Mouse (Mus musculus) liver, embryonic 12.5 days (tissue): ENCODE results near the gene Slc6a9. TPM values are rescaled to one million over a fixed set of nuclear protein-coding genes. Genes with fewer than 3 reads are reported as not detected.

ENCODE experiments used
- ATAC-seq: fragments of 200-750 bp; cut with Nextera tagmentation; 2 replicates; pipeline ENCODE4 v1.8.0; 2017; ENCODE audit warnings: moderate number of reproducible peaks, mild to moderate bottlenecking, moderate library complexity
- H3K27ac ChIP-seq: fragments of 300-500 bp; sonication (generic); 2 replicates; pipeline ENCODE4 v1.5.1; 2016; ENCODE audit warnings: mild to moderate bottlenecking
- H3K27me3 ChIP-seq: fragments of 300-500 bp; sonication (generic); replicated peaks from 2 replicates; pipeline ENCODE4 v1.6.1; 2016; ENCODE audit warnings: mild to moderate bottlenecking, moderate library complexity
- H3K36me3 ChIP-seq: fragments of 300-500 bp; sonication (generic); 2 replicates; pipeline ENCODE4 v1.6.1; 2016; ENCODE audit warnings: mild to moderate bottlenecking, moderate library complexity
- H3K4me1 ChIP-seq: fragments of 300-500 bp; sonication (generic); 2 replicates; pipeline ENCODE4 v1.6.1; 2016
- H3K4me2 ChIP-seq: fragments of 300-500 bp; sonication (generic); 2 replicates; pipeline ENCODE4 v1.6.1; 2016; ENCODE audit warnings: mild to moderate bottlenecking, moderate library complexity
- H3K4me3 ChIP-seq: fragments of 300-500 bp; sonication (generic); 2 replicates; pipeline ENCODE4 v1.5.1; 2016; ENCODE audit warnings: mild to moderate bottlenecking, moderate library complexity
- H3K9ac ChIP-seq: fragments of 300-500 bp; sonication (generic); 2 replicates; pipeline ENCODE4 v1.6.1; 2016; ENCODE audit warnings: mild to moderate bottlenecking, moderate library complexity
- H3K9me3 ChIP-seq: fragments of 300-500 bp; sonication (generic); replicated peaks from 2 replicates; pipeline ENCODE4 v1.6.1; 2016; ENCODE audit warnings: mild to moderate bottlenecking, moderate library complexity
- WGBS: fragments of 180-500 bp; shearing (Covaris S2); methylation state at CpG from one replicate; pipeline ENCODE4 v1.1.7; 2016; ENCODE audit not compliant: insufficient replicate concordance; 5-methylcytosine and 5-hydroxymethylcytosine counted together
- polyA plus RNA-seq: library from polyadenylated mRNA; unstranded; fragments of >200 nt; fragmentation: Nextera tagmentation; extraction: Ambion mirVana; gene quantifications from 2 replicates; pipeline ENCODE4 v1.2.1, GENCODE M21; 2016

Slc6a9 gene
- polyA plus RNA-seq, 1 experiment from 2014 or later: 52.8 TPM

DNA sequence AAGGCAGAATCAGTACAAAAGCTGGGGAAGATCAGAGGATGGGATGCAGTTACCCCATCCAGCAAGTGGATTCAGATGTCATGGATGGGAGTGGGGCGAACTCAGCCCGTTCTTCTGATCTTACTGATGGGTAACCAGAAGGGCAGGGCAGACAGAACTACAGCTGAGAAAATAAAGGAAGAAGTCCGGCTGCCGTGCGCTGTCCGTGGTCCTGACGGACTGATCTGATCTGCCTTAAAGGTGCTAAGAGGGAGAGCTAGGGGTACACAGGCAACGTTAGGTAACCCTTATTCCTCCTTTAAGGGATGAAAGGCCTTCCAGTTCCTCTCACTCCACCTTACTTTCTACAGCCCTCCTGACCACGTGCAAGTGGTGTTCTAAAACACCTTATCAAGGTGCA is 59.1 kb downstream of the Slc6a9 start:
- no peak for ATAC-seq
- no peak overlapping the region for H3K9ac ChIP-seq
- H3K4me1 ChIP-seq: peaks cover 24% of the 10 kb centered on the region
- H3K36me3 ChIP-seq: peaks cover 70% of the 10 kb centered on the region
- no peak overlapping the region for H3K4me3 ChIP-seq
- H3K4me2 ChIP-seq: no peak overlapping the region
- no peak overlapping the region for H3K27ac ChIP-seq
- 35% methylated on average over 9 of the region's 9 CpGs for WGBS
- no peaks in the 10 kb centered on the region for H3K9me3 ChIP-seq
- no peaks in the 10 kb centered on the region for H3K27me3 ChIP-seq

DNA sequence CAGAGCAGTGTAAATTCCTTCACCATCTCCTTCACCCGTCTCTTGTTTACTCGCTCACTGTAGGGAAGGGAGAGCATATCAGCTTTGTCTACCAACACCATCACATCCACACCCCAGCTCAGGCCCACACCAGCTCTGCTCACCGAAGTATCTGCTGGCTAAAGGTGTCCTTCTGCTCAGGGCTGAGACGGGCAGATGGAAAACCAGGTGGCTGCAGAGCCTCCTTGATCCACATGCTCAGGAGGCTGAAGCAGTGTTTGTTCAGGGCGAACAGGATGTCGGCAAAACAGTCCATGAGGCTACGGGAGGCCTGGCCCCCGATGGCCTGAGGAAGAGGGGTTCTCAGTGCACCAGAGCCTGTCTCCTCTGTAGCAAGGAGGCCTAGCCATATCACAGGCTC is 60.3 kb downstream of the Slc6a9 start:
- Histone ChIP-seq H3K36me3 (peaks cover 72% of the 10 kb centered on the region), H3K9ac (no peak overlapping the region), H3K4me2 (no peak overlapping the region), H3K4me1 (peaks cover 24% of the 10 kb centered on the region), H3K9me3 (no peaks in the 10 kb centered on the region), H3K4me3 (no peak overlapping the region), H3K27ac (no peak overlapping the region), H3K27me3 (no peaks in the 10 kb centered on the region)
- WGBS: 81% methylated on average over 8 of the region's 8 CpGs
- no peak for ATAC-seq

DNA sequence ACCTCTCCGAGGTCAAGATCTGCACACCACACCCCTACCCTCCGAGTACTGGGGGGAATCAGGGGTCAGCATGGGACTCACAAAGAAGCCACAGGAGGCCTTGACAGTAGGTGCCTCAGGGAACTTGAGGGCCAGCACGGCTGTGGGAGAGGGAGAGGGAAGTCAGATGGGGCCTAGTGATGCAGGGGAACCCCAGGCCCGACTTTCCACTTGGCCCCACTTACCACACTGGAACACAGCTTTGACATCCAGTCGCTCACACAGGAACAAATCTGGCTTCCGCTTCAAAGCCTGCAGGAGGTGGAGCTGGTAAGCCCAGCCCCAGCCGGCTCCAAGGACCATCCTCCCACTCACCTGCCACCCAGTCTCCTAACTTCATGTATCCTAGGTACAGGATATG is 61.0 kb downstream of the Slc6a9 start:
- peaks cover 72% of the 10 kb centered on the region for H3K36me3 ChIP-seq
- H3K27ac ChIP-seq: no peak overlapping the region; the same call in 1 of the 2 replicates
- WGBS: 77% methylated on average over 7 of the region's 7 CpGs
- H3K4me2 ChIP-seq: no peak overlapping the region
- H3K9ac ChIP-seq: no peak overlapping the region
- no peaks in the 10 kb centered on the region for H3K27me3 ChIP-seq
- H3K4me1 ChIP-seq: peaks cover 18% of the 10 kb centered on the region
- no peak overlapping the region for H3K4me3 ChIP-seq
- no peak for ATAC-seq
- H3K9me3 ChIP-seq: no peaks in the 10 kb centered on the region

DNA sequence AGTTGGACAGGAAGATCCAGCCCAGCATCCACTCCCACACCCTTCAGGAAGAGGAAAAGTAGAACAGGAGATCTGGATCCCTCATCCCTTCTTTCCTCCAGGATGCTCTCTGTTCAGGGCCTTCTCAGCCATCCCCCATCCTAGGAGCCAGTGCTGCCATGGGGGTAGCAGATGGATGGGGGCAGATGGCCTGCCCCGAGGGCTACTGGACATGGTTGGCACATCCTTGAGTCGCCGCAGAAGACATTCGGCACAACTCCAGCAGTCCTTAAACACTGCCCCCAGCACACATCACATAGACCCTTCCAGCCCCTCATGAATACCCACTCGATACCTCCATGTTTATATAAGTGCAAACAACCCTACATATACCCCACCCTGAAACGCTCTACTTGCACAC is 61.7 kb downstream of the Slc6a9 start:
- Histone ChIP-seq H3K9me3 (no peaks in the 10 kb centered on the region), H3K4me3 (no peak overlapping the region), H3K4me1 (peaks cover 11% of the 10 kb centered on the region), H3K36me3 (peaks cover 73% of the 10 kb centered on the region), H3K4me2 (no peak overlapping the region), H3K27me3 (no peaks in the 10 kb centered on the region), H3K27ac (no peak overlapping the region), H3K9ac (no peak overlapping the region)
- ATAC-seq: no peak
- 91% methylated on average over 6 of the region's 6 CpGs for WGBS

DNA sequence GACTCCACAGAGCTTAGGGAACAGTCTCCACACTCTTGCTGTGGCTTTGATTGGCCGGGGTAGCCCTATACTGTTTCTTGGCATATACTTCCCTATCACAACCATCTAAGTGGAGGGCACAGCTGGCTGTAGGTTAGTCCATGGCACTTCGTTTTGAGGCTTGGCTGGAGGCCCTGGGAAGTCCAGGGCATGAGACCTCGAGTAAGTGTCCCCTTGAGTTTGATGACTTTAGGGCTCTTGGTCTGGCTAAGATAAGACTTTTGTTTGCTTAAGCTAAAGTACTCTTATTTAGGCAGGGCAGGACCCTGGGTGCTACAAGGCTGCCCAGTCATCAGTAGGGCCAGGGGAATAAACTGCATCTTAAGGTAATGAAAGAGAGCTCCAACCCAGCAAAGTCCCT is 63.8 kb downstream of the Slc6a9 start:
- Histone ChIP-seq H3K9ac (no peak overlapping the region), H3K4me1 (no peaks in the 10 kb centered on the region), H3K9me3 (no peaks in the 10 kb centered on the region), H3K4me3 (no peak overlapping the region), H3K36me3 (peaks cover 94% of the 10 kb centered on the region), H3K27ac (no peak overlapping the region), H3K27me3 (no peaks in the 10 kb centered on the region), H3K4me2 (no peak overlapping the region)
- WGBS: 68% methylated on average over 3 of the region's 3 CpGs
- no peak for ATAC-seq

DNA sequence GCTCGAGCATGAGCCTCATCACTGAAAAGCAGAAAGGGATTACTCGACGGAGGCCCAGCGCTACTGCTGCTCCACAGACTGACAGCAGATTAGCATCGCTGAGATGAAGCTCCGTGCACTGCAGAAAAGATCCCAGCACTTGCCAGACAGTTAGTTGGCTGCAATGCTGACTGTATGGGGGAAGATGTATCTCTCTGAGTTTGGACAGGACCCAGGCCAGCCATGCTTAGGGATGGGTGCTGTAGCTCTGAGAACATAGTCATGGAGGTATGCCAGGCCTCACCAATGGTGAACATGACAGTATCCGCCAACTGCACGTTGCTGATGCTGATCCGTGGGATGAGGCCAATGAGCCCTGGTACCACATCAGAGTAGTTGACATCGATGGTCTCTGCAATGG is 69.8 kb downstream of the Slc6a9 start:
- H3K4me1 ChIP-seq: peaks cover 4% of the 10 kb centered on the region
- H3K4me2 ChIP-seq: no peak overlapping the region
- H3K9ac ChIP-seq: no peak overlapping the region
- no peak overlapping the region for H3K4me3 ChIP-seq
- ATAC-seq: no peak
- peaks cover 96% of the 10 kb centered on the region for H3K36me3 ChIP-seq
- no peaks in the 10 kb centered on the region for H3K9me3 ChIP-seq
- no peak overlapping the region for H3K27ac ChIP-seq
- WGBS: 91% methylated on average over 10 of the region's 10 CpGs
- H3K27me3 ChIP-seq: no peaks in the 10 kb centered on the region

DNA sequence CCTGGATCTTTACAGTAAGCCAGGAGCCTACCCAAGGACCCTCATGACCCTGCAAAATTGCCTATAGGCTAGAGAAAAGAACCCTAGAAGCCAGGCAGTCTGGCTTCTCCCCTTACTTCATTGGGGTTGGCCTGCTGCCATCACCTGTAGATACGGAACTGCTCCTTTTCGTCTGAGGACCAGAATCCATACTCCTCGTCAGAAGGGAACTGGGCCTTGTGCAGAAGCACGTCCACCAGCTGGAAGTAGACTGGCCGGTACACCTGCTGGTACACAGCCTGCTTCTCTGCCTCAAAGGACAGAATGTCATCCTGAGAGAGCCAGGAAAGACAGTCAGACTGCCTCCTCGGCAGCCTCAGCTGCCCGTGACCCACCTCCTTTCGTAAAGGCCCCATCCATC is 70.5 kb downstream of the Slc6a9 start:
- no peak for ATAC-seq
- Histone ChIP-seq H3K4me2 (no peak overlapping the region), H3K27me3 (no peaks in the 10 kb centered on the region), H3K27ac (no peak overlapping the region), H3K4me1 (peaks cover 9% of the 10 kb centered on the region), H3K4me3 (no peak overlapping the region), H3K36me3 (peaks cover 96% of the 10 kb centered on the region), H3K9me3 (no peaks in the 10 kb centered on the region), H3K9ac (no peak overlapping the region)
- WGBS: 86% methylated on average over 8 of the region's 8 CpGs

DNA sequence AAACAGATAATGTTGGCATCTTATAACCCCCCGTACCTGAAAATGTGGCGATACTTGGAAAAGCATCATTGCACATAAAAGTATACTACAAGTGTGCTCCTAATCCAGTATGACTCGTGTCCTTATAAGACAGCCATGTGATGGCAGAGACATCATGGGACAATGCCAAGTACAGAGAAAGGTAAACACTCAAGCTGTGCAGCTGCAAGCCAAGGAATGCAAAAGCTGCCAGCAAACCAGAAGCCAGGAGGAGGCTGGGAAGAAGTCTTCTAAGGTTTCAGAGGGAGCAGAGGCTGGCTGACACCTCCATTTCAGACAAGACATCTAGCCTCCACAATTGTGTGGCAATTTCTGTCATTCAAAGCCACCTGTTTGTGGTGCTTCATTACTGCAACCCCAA is 71.9 kb downstream of the Slc6a9 start:
- no peak for ATAC-seq
- Histone ChIP-seq H3K4me1 (peaks cover 18% of the 10 kb centered on the region), H3K4me3 (no peak overlapping the region), H3K27me3 (no peaks in the 10 kb centered on the region), H3K27ac (no peak overlapping the region), H3K9me3 (no peaks in the 10 kb centered on the region), H3K4me2 (no peak overlapping the region), H3K9ac (no peak overlapping the region), H3K36me3 (peaks cover 96% of the 10 kb centered on the region)
- 85% methylated on average over 3 of the region's 3 CpGs for WGBS

DNA sequence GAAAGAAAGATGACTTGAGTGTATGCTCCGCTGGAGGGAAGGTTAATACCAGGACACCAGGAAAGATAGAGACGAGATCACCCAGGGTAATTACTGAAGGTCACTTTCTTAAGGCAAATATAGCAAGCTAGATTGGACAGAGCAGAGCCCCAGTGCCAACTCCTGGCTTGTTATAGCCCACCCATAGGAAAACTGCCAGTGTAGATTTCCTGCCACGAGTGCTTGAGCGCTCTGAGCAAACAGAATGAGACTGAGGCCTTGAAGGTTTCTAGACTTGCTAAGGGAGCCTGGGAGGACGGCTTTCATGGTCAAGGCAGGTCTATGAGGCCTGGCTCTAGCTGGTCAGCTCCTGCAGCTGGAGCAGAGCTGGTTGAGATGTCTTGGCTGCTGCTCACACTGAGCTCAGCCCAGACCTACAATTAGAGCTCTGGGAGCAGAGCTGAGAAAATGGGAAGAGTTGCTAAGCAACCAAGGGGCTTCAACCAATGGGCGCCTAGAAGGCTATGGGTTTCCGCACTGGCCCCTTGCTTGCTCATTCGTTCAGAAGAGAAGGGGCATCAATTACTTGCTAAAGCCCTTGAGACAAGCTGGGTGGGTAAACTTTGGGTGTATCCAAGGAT is 74.6 kb downstream of the Slc6a9 start:
- Histone ChIP-seq H3K27ac (no peak overlapping the region), H3K4me2 (no peak overlapping the region), H3K27me3 (no peaks in the 10 kb centered on the region), H3K4me3 (no peak overlapping the region), H3K4me1 (peaks cover 43% of the 10 kb centered on the region), H3K9ac (no peak overlapping the region), H3K36me3 (peaks cover 84% of the 10 kb centered on the region), H3K9me3 (no peaks in the 10 kb centered on the region)
- WGBS: 82% methylated on average over 8 of the region's 8 CpGs
- ATAC-seq: no peak

DNA sequence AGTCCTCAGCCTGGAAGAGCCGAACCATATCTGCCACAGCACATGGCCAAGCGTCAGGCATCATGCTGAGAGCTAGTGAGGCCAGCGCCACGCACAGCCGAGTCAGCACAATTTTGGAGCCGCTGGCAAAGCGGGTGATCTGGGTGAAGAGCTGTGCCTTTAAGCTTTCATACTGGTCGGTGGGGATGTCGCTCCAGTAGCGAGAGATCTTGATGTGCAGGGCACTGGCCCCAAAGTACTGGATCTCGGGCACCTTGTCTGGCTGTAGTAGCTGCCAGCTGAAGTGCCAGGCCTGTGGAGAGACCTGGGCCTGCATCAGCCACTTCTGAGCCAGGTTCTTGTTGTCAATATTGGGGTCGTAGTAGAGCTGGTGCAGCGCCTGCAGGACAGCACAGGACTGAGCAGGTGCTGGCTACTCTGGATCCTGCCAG is 77.8 kb downstream of the Slc6a9 start:
- Histone ChIP-seq H3K4me2 (no peak overlapping the region), H3K36me3 (peaks cover 54% of the 10 kb centered on the region), H3K9me3 (no peaks in the 10 kb centered on the region), H3K4me1 (peaks cover 64% of the 10 kb centered on the region), H3K4me3 (no peak overlapping the region), H3K9ac (no peak overlapping the region), H3K27ac (no peak overlapping the region), H3K27me3 (no peaks in the 10 kb centered on the region)
- 86% methylated on average over 13 of the region's 13 CpGs for WGBS
- no peak for ATAC-seq

DNA sequence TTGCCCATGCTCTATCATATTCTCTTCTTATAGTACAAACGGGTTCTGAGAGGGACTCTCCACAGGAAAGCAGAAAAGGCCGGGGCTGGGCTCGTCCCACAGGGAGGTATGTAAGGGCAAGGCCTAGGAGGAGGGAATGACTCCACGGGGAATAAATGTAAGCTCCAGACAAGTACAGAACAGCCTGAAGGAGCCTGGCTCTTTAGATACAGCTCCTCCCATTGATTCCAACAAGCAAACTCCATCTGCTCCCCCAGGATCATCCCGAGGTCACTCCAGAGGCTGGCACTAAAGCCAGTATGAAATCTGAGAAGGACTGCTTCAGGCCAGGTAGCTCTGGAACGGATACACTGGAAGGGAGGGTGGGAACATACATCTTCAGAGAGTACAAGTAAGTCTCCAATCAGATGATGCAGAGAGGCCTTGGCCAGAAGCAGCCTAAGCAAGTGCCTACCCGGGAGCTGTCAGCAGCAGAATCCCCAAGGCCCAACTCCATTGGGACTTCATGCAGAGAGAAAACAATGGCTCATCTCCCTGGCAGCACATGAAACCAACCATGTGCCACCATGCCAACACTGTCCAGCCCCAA is 78.5 kb downstream of the Slc6a9 start:
- no peaks in the 10 kb centered on the region for H3K27me3 ChIP-seq
- peaks cover 49% of the 10 kb centered on the region for H3K36me3 ChIP-seq
- no peak for ATAC-seq
- H3K4me2 ChIP-seq: peak overlapping the region; percentile 84
- H3K27ac ChIP-seq: 0 out of 2 replicates have a peak overlapping the region, but pooled peaks have one; percentile 46
- H3K4me3 ChIP-seq: peak overlapping the region; percentile 73
- 83% methylated on average over 7 of the region's 7 CpGs for WGBS
- no peaks in the 10 kb centered on the region for H3K9me3 ChIP-seq
- H3K4me1 ChIP-seq: peaks cover 70% of the 10 kb centered on the region
- peak overlapping the region; percentile 12; the same call in 1 of the 2 replicates for H3K9ac ChIP-seq

DNA sequence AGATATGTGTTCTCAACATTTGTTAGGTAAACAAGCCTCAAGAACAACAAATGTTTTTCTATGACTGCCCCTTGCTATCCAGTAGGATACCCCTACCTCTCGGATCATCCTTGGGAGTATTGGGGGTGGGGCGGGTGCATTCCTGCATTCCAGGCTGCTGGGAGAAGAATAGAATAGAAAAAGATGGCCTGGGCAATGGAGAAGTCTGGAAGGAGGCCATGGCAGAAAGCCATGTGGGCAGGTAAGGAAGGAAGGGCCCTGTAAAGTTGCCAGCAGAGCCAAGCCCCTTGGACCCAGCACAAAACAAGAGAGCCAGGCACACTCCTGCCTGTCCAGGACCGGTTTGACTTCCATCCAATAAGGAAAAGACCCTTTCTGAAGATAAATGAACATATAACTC is 79.1 kb downstream of the Slc6a9 start:
- peaks cover 43% of the 10 kb centered on the region for H3K36me3 ChIP-seq
- no peaks in the 10 kb centered on the region for H3K27me3 ChIP-seq
- peak overlapping the region; percentile 88 for H3K9ac ChIP-seq
- H3K27ac ChIP-seq: peak overlapping the region; percentile 46
- peaks cover 77% of the 10 kb centered on the region for H3K4me1 ChIP-seq
- H3K4me2 ChIP-seq: peak overlapping the region; percentile 84
- peak overlapping the region; percentile 73 for H3K4me3 ChIP-seq
- no peak for ATAC-seq
- no peaks in the 10 kb centered on the region for H3K9me3 ChIP-seq
- WGBS: 69% methylated on average over 3 of the region's 3 CpGs
